11 mouse cellular contexts compared by ENCODE assay signal in the genomic region with DNA sequence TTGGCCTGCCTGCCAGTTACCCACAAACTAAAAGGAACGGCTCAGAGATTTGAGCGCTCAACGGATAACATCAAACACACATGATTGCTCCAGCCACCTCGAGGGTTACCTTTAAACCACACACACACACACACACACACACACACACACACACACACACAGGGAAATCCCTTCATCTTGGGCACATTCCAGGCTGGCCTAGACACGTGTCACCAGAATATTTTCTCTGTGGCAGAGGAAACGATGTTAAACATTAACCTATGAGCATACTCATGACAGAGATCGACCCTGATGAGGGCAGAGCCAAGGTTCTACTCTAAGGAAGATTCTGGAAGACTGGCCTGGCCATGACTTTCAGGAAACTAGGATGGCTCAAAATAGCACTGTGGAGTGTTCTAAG. TPM values are rescaled to one million over a fixed set of nuclear protein-coding genes. Genes with fewer than 3 reads are reported as not detected.
DNase-seq lines count a peak whose midpoint lies in the region; ATAC-seq and TF ChIP-seq lines count a peak whose summit lies in the region.
"Had no signal": no experiment of that assay in that cellular context is flagged by ENCODE, and none has a peak within 500 bp of the region (broad histone marks: within the 10 kb centered on the region; RNA-seq: fewer than 3 reads in every experiment).

No protein-coding gene starts in this region.

- no peak overlapping the region for H3K4me3 ChIP-seq in intestine, postnatal 0 days (ENCODE audit: low read depth, low read length)
- H3K4me3 ChIP-seq: hindbrain, embryonic 15.5 days had no signal

- in situ Hi-C loops in Patski (cut with MboI; ENCODE audit: low pct_unique_long_range_greater_than_20kb) = no loop called here

- no peaks in the 10 kb centered on the region for H3K9me3 ChIP-seq in intestine, postnatal 0 days (ENCODE audit: control insufficient read depth)
- H3K9me3 ChIP-seq: hindbrain, embryonic 15.5 days had no signal

- WGBS in intestine, postnatal 0 days = 33% methylated on average over 7 of the region's 7 CpGs

- POLR2A ChIA-PET in Patski (lab: Charles Lee) = no interaction called here

- no peaks in the 10 kb centered on the region for H3K27me3 ChIP-seq in Patski
- no peaks in the 10 kb centered on the region for H3K27me3 ChIP-seq in intestine, postnatal 0 days (replicated peaks; ENCODE audit: control insufficient read depth, insufficient read depth, low read length)
- H3K27me3 ChIP-seq: hindbrain, embryonic 15.5 days had no signal

- H3K4me2 ChIP-seq in intestine, postnatal 0 days (replicated peaks; ENCODE audit: low read depth) = no peak overlapping the region
- H3K4me2 ChIP-seq: hindbrain, embryonic 15.5 days; midbrain, embryonic 11.5 days had no signal

- H3K27ac ChIP-seq in intestine, postnatal 0 days (ENCODE audit: low read depth, low read length) = no peak overlapping the region
- H3K27ac ChIP-seq: hindbrain, embryonic 15.5 days had no signal

- H3K9ac ChIP-seq in intestine, postnatal 0 days (ENCODE audit: low read depth, low read length) = no peak overlapping the region
- H3K9ac ChIP-seq: hindbrain, embryonic 15.5 days had no signal

- H3K4me1 ChIP-seq in intestine, postnatal 0 days (replicated peaks; ENCODE audit: control insufficient read depth, insufficient read depth, low read length) = no peaks in the 10 kb centered on the region; the same call in 1 of the 2 replicates
- H3K4me1 ChIP-seq: hindbrain, embryonic 15.5 days had no signal

- ATAC-seq in Patski = peak; percentile 82
- peak; percentile 73 for ATAC-seq in intestine, postnatal 0 days

- no peaks in the 10 kb centered on the region for H3K36me3 ChIP-seq in intestine, postnatal 0 days (ENCODE audit: control insufficient read depth, insufficient read depth)
- H3K36me3 ChIP-seq: hindbrain, embryonic 15.5 days had no signal

- peak; percentile 92 for DNase-seq in Patski (ENCODE audit: low read depth, low spot score)
- DNase-seq in kidney, postnatal 14 days = peak; percentile 81
- DNase-seq in lung, postnatal 10 days = peak; percentile 26
- no peak for DNase-seq in testis, postnatal 10 days (ENCODE audit: low spot score)
- DNase-seq in thymus, postnatal 36 days = no peak
- no peak for DNase-seq in embryo, embryonic 11 days
- DNase-seq: cerebellum, adult 11-12 months; layer of hippocampus, postnatal 36 days had no signal

- no peak for TF ChIP-seq CTCF in Patski (IDR thresholded peaks at IDR 0.05)
- no peak for TF ChIP-seq CTCF in intestine, postnatal 0 days (IDR thresholded peaks at IDR 0.05; ENCODE audit: low read depth)

- CTCF ChIA-PET in Patski (lab: Charles Lee) = no interaction called here

RNA-seq across cellular contexts. Expression of a gene that starts 29.2 kb away (rescaled TPM):
- polyA plus RNA-seq in Patski (2021) = 0.39 TPM
- polyA plus RNA-seq in intestine, postnatal 0 days (2015; fragmentation: Nextera tagmentation; extraction: Ambion mirVana) = 1.8 and 2.0 TPM in 2 replicates

Comparison
In these comparisons a context has a peak if more than half of its experiments do, and no peak if none do; other contexts are left out.
1. DNase-seq: peak in Patski (single experiment), kidney, postnatal 14 days (single experiment) and lung, postnatal 10 days (single experiment); none in testis, postnatal 10 days (single experiment), thymus, postnatal 36 days (0 of 2) and embryo, embryonic 11 days (single experiment).